Mouse (Mus musculus) MEL (cell line): Measurements from ENCODE around the gene Rassf1.

ENCODE experiments used
- CTCF ChIP-seq, 3 experiments: IDR thresholded peaks in 2 of 3; conservative IDR thresholded peaks in 1 of 3; 2 replicates each; pipeline ENCODE4 v1.5.1; 2011 to 2012; ENCODE audit warnings: low read length in 3 of 3, low read depth in 2 of 3, mild to moderate bottlenecking in 2 of 3, improper control_type of control experiment in 1 of 3, inconsistent platforms in 1 of 3, mixed read lengths in 1 of 3, moderate library complexity in 1 of 3; ENCODE audit not compliant: control insufficient read depth in 1 of 3, insufficient read depth in 1 of 3, poor library complexity in 1 of 3, severe bottlenecking in 1 of 3
- JUND ChIP-seq: IDR thresholded peaks from 2 replicates; pipeline ENCODE4 v1.6.1; 2011; ENCODE audit warnings: low read depth, mild to moderate bottlenecking, improper control_type of control experiment, low read length
- POLR2A ChIP-seq, 2 experiments: IDR thresholded peaks; 2 replicates each; pipeline ENCODE4 v1.6.1; 2011 to 2012; ENCODE audit warnings: low read length in 2 of 2, mild to moderate bottlenecking in 2 of 2, control low read depth in 1 of 2, improper control_type of control experiment in 1 of 2, low read depth in 1 of 2, moderate library complexity in 1 of 2; ENCODE audit not compliant: control insufficient read depth in 1 of 2, insufficient read depth in 1 of 2, poor library complexity in 1 of 2
- RAD21 ChIP-seq: IDR thresholded peaks from 2 replicates; pipeline ENCODE4 v1.6.1; 2011; ENCODE audit warnings: mild to moderate bottlenecking, low read depth, low read length, improper control_type of control experiment
- ZC3H11A ChIP-seq: IDR thresholded peaks from 2 replicates; pipeline ENCODE4 v1.6.1; 2012; ENCODE audit warnings: low read depth, mild to moderate bottlenecking, inconsistent platforms, low read length, improper control_type of control experiment

DNA sequence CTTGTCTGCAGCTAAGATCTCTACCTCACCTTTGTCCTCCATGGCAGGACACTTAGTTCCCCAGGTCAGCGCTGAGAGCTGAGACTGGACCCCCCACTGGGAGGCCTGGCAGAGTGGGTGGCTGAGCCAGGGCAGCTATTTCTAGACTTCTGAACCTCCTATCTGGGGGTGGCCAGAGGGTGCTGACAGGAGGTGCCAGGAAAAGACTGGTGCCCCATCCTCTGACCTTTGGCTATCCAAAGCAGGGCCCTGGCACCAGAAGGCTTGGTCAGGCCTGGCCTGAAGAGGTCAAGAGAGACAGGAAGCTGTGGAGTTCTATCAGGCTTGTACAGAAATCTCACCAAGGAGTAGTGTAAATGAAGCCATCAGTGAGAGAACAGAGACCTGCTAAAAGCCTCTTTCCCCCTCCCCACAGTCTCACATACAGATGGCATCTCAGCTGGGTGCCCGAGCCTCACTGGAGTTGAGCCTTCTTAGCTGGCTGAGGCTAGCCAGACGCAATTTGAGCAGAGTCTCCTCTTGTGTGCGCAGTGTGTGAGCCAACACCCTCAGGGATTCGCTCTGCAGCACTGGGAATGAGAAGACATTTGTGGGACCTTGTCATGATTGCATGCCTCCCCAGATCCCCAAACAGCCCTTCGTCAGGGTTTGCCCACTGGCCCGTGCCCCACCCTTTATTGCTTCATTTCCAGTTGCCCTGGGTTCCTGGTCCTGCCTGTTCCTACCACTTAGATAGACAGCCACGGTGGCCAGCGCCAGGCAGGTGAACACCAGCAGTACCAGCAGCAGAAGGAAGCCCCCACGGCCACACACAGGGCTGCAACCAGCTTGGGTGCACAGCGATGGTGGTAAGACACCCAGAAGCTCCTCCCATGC is 42.0 kb downstream of the Rassf1 start:
- TF ChIP-seq RAD21 (no peak), POLR2A (IDR thresholded peaks at IDR 0.05; ENCODE audit: control insufficient read depth in 1 of 2, insufficient read depth in 1 of 2, low read depth in 1 of 2, low read length in 2 of 2, poor library complexity in 1 of 2) (no peak), CTCF (IDR thresholded peaks at IDR 0.05 in 2 of 3, conservative IDR thresholded peaks at IDR 0.05 in 1 of 3; ENCODE audit: control insufficient read depth in 1 of 3, insufficient read depth in 1 of 3, low read depth in 2 of 3, low read length in 3 of 3, poor library complexity in 1 of 3, severe bottlenecking in 1 of 3) (no peak), ZC3H11A (no peak), JUND (no peak)
